27 mouse cellular contexts compared by ENCODE assay signal in genomic region chr8:12188451-12188850, GRCm38 (mm10).
DNase-seq lines count a peak whose midpoint lies in the region; ATAC-seq and TF ChIP-seq lines count a peak whose summit lies in the region.
"Had no signal": no experiment of that assay in that cellular context is flagged by ENCODE, and none has a peak within 500 bp of the region (broad histone marks: within the 10 kb centered on the region; RNA-seq: fewer than 3 reads in every experiment).

No protein-coding gene starts in this region.

- no peak overlapping the region for H3K9ac ChIP-seq in forebrain, embryonic 16.5 days (replicated peaks; ENCODE audit: low read depth, low read length)
- no peak overlapping the region for H3K9ac ChIP-seq in forebrain, embryonic 12.5 days
- no peak overlapping the region for H3K9ac ChIP-seq in midbrain, postnatal 0 days (replicated peaks; ENCODE audit: low read length, poor library complexity, severe bottlenecking)
- no peak overlapping the region for H3K9ac ChIP-seq in midbrain, embryonic 15.5 days
- H3K9ac ChIP-seq: heart, embryonic 12.5 days; hindbrain, embryonic 14.5 days; liver, embryonic 14.5 days; lung, embryonic 14.5 days had no signal

- 64% methylated on average over 5 of the region's 5 CpGs for WGBS in forebrain, embryonic 16.5 days
- 82% methylated on average over 5 of the region's 5 CpGs for WGBS in forebrain, embryonic 12.5 days
- 63% methylated on average over 5 of the region's 5 CpGs for WGBS in midbrain, postnatal 0 days
- WGBS in midbrain, embryonic 15.5 days: 53% methylated on average over 5 of the region's 5 CpGs

- no peaks in the 10 kb centered on the region for H3K9me3 ChIP-seq in forebrain, embryonic 16.5 days (ENCODE audit: control insufficient read depth, low read length)
- H3K9me3 ChIP-seq in forebrain, embryonic 12.5 days: 0 out of 2 replicates have a peak, but pooled peaks cover 3% of the 10 kb centered on the region
- no peaks in the 10 kb centered on the region for H3K9me3 ChIP-seq in midbrain, postnatal 0 days (ENCODE audit: low read length)
- no peaks in the 10 kb centered on the region for H3K9me3 ChIP-seq in midbrain, embryonic 15.5 days
- H3K9me3 ChIP-seq: heart, embryonic 12.5 days had no signal

- H3K4me2 ChIP-seq in forebrain, embryonic 16.5 days (ENCODE audit: low read length): no peak overlapping the region
- no peak overlapping the region for H3K4me2 ChIP-seq in forebrain, embryonic 12.5 days
- no peak overlapping the region for H3K4me2 ChIP-seq in midbrain, postnatal 0 days (ENCODE audit: low read depth, low read length, poor library complexity, severe bottlenecking)
- H3K4me2 ChIP-seq in midbrain, embryonic 15.5 days: no peak overlapping the region
- H3K4me2 ChIP-seq: heart, embryonic 12.5 days; hindbrain, embryonic 14.5 days; lung, embryonic 14.5 days had no signal

- peak overlapping the region; percentile 53; the same call in 1 of the 2 replicates for H3K27ac ChIP-seq in forebrain, embryonic 16.5 days (ENCODE audit: low read length)
- no peak overlapping the region for H3K27ac ChIP-seq in forebrain, embryonic 12.5 days
- no peak overlapping the region for H3K27ac ChIP-seq in midbrain, postnatal 0 days (ENCODE audit: low read depth, low read length)
- no peak overlapping the region for H3K27ac ChIP-seq in midbrain, embryonic 15.5 days
- H3K27ac ChIP-seq: heart, adult 2 months; hindbrain, embryonic 14.5 days; liver, embryonic 14.5 days had no signal

- no peak overlapping the region for H3K4me3 ChIP-seq in forebrain, embryonic 16.5 days (replicated peaks; ENCODE audit: low read length)
- no peak overlapping the region for H3K4me3 ChIP-seq in forebrain, embryonic 12.5 days (replicated peaks)
- no peak overlapping the region for H3K4me3 ChIP-seq in midbrain, postnatal 0 days (ENCODE audit: low read depth, low read length)
- no peak overlapping the region for H3K4me3 ChIP-seq in midbrain, embryonic 15.5 days
- H3K4me3 ChIP-seq: heart, adult 2 months; heart, embryonic 12.5 days had no signal

- peaks cover 17% of the 10 kb centered on the region for H3K4me1 ChIP-seq in forebrain, embryonic 16.5 days (replicated peaks; ENCODE audit: control insufficient read depth, insufficient read depth, low read length)
- peaks cover 15% of the 10 kb centered on the region for H3K4me1 ChIP-seq in forebrain, embryonic 12.5 days
- H3K4me1 ChIP-seq in midbrain, postnatal 0 days (ENCODE audit: insufficient read depth, low read length): no peaks in the 10 kb centered on the region
- no peaks in the 10 kb centered on the region for H3K4me1 ChIP-seq in midbrain, embryonic 15.5 days
- H3K4me1 ChIP-seq: heart, embryonic 12.5 days had no signal

- intact Hi-C loops in left cerebral cortex, postnatal 36 days (cut with DNase I): no loop called here

- DNase-seq in midbrain, postnatal 0 days (ENCODE audit: low spot score): peak; percentile 28
- peak; percentile 48 for DNase-seq in kidney, postnatal 14 days
- DNase-seq in layer of hippocampus, postnatal 14 days (ENCODE audit: low spot score in 2 of 2): no peak
- DNase-seq in frontal cortex, postnatal 36 days (ENCODE audit: low spot score in 2 of 2): no peak
- no peak for DNase-seq in left cerebral cortex, postnatal 36 days (ENCODE audit: low spot score in 2 of 2)
- DNase-seq: adrenal gland, postnatal 36 days; cerebellum, adult 18-20 months; cerebellum, postnatal 25 days; gastrocnemius, postnatal 36 days; heart, adult 2 months; heart, postnatal 4 days; liver; lung, embryonic 14.5 days; lung, postnatal 14 days; midbrain, embryonic 14.5 days; right cerebral cortex, adult 18-20 months; spleen, adult 18-20 months; thymus, adult 18-20 months; thymus, postnatal 25 days had no signal

- ATAC-seq in forebrain, embryonic 16.5 days: no peak
- ATAC-seq in forebrain, embryonic 12.5 days (ENCODE audit: low FRiP score): no peak
- ATAC-seq in midbrain, postnatal 0 days (ENCODE audit: low FRiP score): no peak
- no peak for ATAC-seq in midbrain, embryonic 15.5 days (replicated peaks)
- ATAC-seq: inflammation-experienced regulatory T-cells, adult 6 months; Patski had no signal

- H3K36me3 ChIP-seq in forebrain, embryonic 16.5 days (ENCODE audit: control insufficient read depth, insufficient read depth): no peaks in the 10 kb centered on the region
- no peaks in the 10 kb centered on the region for H3K36me3 ChIP-seq in forebrain, embryonic 12.5 days (replicated peaks)
- no peaks in the 10 kb centered on the region for H3K36me3 ChIP-seq in midbrain, postnatal 0 days (ENCODE audit: insufficient read depth, low read length)
- no peaks in the 10 kb centered on the region for H3K36me3 ChIP-seq in midbrain, embryonic 15.5 days (replicated peaks)
- H3K36me3 ChIP-seq: heart, embryonic 12.5 days had no signal

- TF ChIP-seq CTCF in midbrain, postnatal 0 days (IDR thresholded peaks at IDR 0.05): no peak

- H3K27me3 ChIP-seq in forebrain, embryonic 16.5 days (replicated peaks; ENCODE audit: control insufficient read depth, insufficient read depth, low read length): no peaks in the 10 kb centered on the region; the same call in 1 of the 2 replicates
- peaks cover 31% of the 10 kb centered on the region; the same call in 1 of the 2 replicates for H3K27me3 ChIP-seq in forebrain, embryonic 12.5 days
- H3K27me3 ChIP-seq in midbrain, postnatal 0 days (ENCODE audit: insufficient read depth, low read length): no peaks in the 10 kb centered on the region; the same call in 1 of the 2 replicates
- H3K27me3 ChIP-seq in midbrain, embryonic 15.5 days (replicated peaks): no peaks in the 10 kb centered on the region

Comparison
In these comparisons a context has a peak if more than half of its experiments do, and no peak if none do; other contexts are left out.
1. DNase-seq: peak in midbrain, postnatal 0 days (single experiment) and kidney, postnatal 14 days (single experiment); none in layer of hippocampus, postnatal 14 days (0 of 2), frontal cortex, postnatal 36 days (0 of 2) and left cerebral cortex, postnatal 36 days (0 of 2).